Mouse (Mus musculus) hindbrain, embryonic 13.5 days (tissue): ENCODE data around the gene Plaur. TPM values are rescaled to one million over a fixed set of nuclear protein-coding genes. Genes with fewer than 3 reads are reported as not detected.

Experiments
- ATAC-seq: fragments of 200-750 bp; cut with Nextera tagmentation; 2 replicates; pipeline ENCODE4 v1.8.0; 2017; ENCODE audit warnings: moderate TSS enrichment; ENCODE audit not compliant: low FRiP score
- H3K27ac ChIP-seq: fragments of 300-500 bp; sonication (generic); 2 replicates; pipeline ENCODE4 v1.5.1; 2015; ENCODE audit warnings: inconsistent platforms, mild to moderate bottlenecking, moderate library complexity
- H3K27me3 ChIP-seq: fragments of 300-500 bp; sonication (generic); 2 replicates; pipeline ENCODE4 v1.6.1; 2015; ENCODE audit warnings: mild to moderate bottlenecking, inconsistent platforms
- H3K36me3 ChIP-seq: fragments of 300-500 bp; sonication (generic); 2 replicates; pipeline ENCODE4 v1.6.1; 2015; ENCODE audit warnings: mild to moderate bottlenecking, inconsistent platforms
- H3K4me1 ChIP-seq: fragments of 300-500 bp; sonication (generic); replicated peaks from 2 replicates; pipeline ENCODE4 v1.6.1; 2015; ENCODE audit warnings: inconsistent platforms
- H3K4me2 ChIP-seq: fragments of 300-500 bp; sonication (generic); 2 replicates; pipeline ENCODE4 v1.6.1; 2015; ENCODE audit warnings: inconsistent platforms, mild to moderate bottlenecking, moderate library complexity
- H3K4me3 ChIP-seq: fragments of 300-500 bp; sonication (generic); 2 replicates; pipeline ENCODE4 v1.5.1; 2015; ENCODE audit warnings: mild to moderate bottlenecking, inconsistent platforms
- H3K9ac ChIP-seq: fragments of 300-500 bp; sonication (generic); 2 replicates; pipeline ENCODE4 v1.6.1; 2015; ENCODE audit warnings: mild to moderate bottlenecking, inconsistent platforms
- H3K9me3 ChIP-seq: fragments of 300-500 bp; sonication (generic); 2 replicates; pipeline ENCODE4 v1.6.1; 2016; ENCODE audit warnings: inconsistent platforms
- WGBS: fragments of 180-500 bp; shearing (Covaris S2); methylation state at CpG from one replicate; pipeline ENCODE4 v1.1.7; 2015; 5-methylcytosine and 5-hydroxymethylcytosine counted together
- polyA plus RNA-seq: library from polyadenylated mRNA; unstranded; fragments of >200 nt; fragmentation: Nextera tagmentation; extraction: Ambion mirVana; gene quantifications from 2 replicates; pipeline ENCODE4 v1.2.1, GENCODE M21; 2015

Plaur gene
- polyA plus RNA-seq, 1 experiment from 2014 or later = 1.6 TPM

DNA sequence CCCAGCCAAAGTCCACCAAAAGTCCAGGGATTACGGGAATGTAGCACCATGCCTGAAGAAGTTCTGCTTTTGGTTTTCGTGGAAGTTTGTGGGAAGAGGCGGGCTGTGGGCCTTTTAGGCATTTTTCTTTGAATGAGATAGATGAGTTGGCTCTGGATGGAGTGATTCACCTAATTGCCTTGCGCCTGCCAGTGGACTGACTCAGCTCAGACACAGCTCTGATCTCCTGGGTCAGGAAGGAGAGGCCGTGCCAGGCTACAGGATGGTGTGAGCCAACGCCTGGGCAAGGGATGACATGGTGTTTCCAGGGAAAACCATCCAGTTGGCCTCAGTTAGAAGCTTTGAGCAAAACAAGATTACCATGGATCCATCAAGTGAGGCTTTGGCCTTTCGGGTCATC, 8.1 kb downstream of the Plaur start:
- H3K9ac ChIP-seq = no peak overlapping the region
- ATAC-seq = no peak
- WGBS = 96% methylated on average over 7 of the region's 7 CpGs
- no peak overlapping the region for H3K27ac ChIP-seq
- peaks cover 11% of the 10 kb centered on the region; the same call in 1 of the 2 replicates for H3K4me1 ChIP-seq
- H3K27me3 ChIP-seq = no peaks in the 10 kb centered on the region
- H3K4me2 ChIP-seq = no peak overlapping the region
- no peak overlapping the region for H3K4me3 ChIP-seq
- no peaks in the 10 kb centered on the region for H3K36me3 ChIP-seq
- H3K9me3 ChIP-seq = no peaks in the 10 kb centered on the region

DNA sequence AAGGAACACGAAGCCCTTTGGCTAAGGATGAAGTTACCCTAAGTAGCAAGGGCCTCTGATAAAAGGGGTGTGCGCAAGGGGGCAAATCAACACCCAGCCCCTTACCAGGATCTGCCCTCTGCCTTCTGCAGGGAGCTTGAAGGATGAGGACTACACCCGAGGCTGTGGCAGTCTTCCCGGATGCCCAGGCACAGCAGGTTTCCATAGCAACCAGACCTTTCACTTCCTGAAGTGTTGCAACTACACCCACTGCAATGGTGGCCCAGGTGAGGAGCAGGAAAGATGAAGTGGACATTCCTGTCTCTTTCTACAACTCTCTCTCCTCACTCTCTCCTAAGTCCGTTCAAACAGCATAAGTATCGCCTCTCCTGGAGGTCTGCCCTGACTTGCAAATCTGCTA, 10.2 kb downstream of the Plaur start:
- H3K4me3 ChIP-seq = no peak overlapping the region
- no peaks in the 10 kb centered on the region for H3K36me3 ChIP-seq
- no peaks in the 10 kb centered on the region for H3K9me3 ChIP-seq
- H3K27me3 ChIP-seq = no peaks in the 10 kb centered on the region
- H3K27ac ChIP-seq = no peak overlapping the region
- ATAC-seq = no peak
- peaks cover 11% of the 10 kb centered on the region; the same call in 1 of the 2 replicates for H3K4me1 ChIP-seq
- no peak overlapping the region for H3K9ac ChIP-seq
- H3K4me2 ChIP-seq = no peak overlapping the region
- 74% methylated on average over 6 of the region's 6 CpGs for WGBS

DNA sequence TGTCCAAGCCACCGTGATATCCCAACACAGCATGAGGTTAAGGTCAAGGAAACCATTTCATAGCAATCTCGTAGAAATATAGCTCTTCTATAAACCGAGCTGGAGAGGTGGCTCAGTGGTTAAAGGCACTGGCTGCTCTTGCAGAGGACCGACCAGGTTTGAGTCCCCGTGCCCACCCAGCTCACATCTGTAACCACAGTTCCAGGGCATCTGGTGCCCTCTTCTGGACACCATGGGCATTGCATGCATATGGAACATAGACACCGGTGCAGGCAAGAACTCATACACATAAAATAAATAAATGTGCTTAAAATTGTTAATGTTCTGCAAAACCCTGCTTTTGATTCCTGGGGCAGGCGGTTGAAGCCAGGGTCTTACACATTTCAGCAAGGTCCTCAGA, 10.7 kb downstream of the Plaur start:
- Histone ChIP-seq H3K9me3 (no peaks in the 10 kb centered on the region), H3K4me1 (peaks cover 11% of the 10 kb centered on the region; the same call in 1 of the 2 replicates), H3K9ac (no peak overlapping the region), H3K27me3 (no peaks in the 10 kb centered on the region), H3K4me3 (no peak overlapping the region), H3K36me3 (no peaks in the 10 kb centered on the region), H3K27ac (no peak overlapping the region), H3K4me2 (no peak overlapping the region)
- WGBS = 73% methylated on average over 7 of the region's 7 CpGs
- no peak for ATAC-seq

DNA sequence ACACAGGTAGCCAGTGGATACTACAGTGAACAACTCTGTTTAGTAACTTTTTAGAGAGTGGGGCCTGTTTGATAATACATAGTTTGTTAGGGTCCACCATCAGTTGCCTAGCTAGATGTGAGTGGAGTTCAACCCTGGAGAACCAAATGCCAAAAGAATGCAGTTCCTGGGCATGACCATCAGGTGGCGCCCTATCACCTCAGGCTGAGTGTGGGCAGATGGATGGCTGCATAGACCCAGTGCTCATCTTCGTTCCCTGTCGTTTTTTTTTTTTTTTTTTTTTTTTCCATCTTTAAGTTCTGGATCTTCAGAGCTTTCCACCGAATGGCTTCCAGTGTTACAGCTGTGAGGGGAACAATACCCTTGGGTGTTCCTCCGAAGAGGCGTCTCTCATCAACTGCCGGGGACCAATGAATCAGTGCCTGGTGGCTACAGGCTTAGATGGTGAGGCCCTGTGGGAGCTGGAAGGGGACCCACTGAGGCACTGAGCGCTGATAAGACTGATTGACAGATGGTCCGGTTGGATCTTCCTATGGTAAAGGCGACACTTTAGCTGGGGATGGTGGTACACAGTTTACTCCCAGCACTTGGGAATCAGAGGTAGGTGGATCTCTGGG, 11.7 kb downstream of the Plaur start:
- H3K4me2 ChIP-seq = no peak overlapping the region
- peaks cover 12% of the 10 kb centered on the region for H3K4me1 ChIP-seq
- no peak overlapping the region for H3K9ac ChIP-seq
- WGBS = 37% methylated on average over 10 of the region's 10 CpGs
- H3K4me3 ChIP-seq = no peak overlapping the region
- H3K27ac ChIP-seq = no peak overlapping the region
- no peaks in the 10 kb centered on the region for H3K9me3 ChIP-seq
- no peaks in the 10 kb centered on the region for H3K27me3 ChIP-seq
- no peaks in the 10 kb centered on the region for H3K36me3 ChIP-seq
- ATAC-seq = 0 out of 2 replicates have a peak, but pooled peaks have one; percentile 11

DNA sequence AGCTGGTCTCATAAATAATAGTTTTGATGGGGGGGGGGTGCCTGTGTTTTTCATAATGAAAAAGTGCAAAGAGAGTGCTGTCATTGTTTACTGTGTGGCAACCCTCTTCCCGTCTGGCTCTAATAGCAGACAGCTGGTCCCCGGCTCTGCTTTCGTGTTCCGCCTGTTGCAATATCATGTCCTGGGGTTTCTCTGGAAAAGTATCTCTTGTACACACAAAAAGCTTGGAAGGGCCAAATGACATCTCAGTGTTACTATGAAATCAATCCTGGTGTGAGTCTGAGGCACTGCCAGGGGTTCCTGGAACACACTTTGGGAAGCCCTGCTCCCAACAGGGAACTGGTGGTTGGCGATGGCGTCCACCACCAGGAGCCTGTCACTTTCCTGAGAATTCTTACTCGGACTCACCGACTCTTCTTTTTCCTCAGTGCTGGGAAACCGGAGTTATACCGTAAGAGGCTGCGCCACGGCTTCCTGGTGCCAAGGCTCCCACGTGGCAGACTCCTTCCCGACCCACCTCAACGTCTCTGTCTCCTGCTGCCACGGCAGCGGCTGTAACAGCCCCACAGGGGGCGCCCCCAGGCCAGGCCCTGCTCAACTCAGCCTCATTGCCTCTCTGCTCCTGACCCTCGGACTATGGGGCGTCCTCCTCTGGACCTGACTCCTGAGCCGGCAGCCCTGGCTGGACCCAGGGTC, 12.7 kb downstream of the Plaur start:
- H3K27ac ChIP-seq = no peak overlapping the region; the same call in 1 of the 2 replicates
- no peaks in the 10 kb centered on the region for H3K36me3 ChIP-seq
- H3K27me3 ChIP-seq = no peaks in the 10 kb centered on the region
- ATAC-seq = no peak
- 0 out of 2 replicates have a peak overlapping the region, but pooled peaks have one; percentile 17 for H3K4me2 ChIP-seq
- H3K4me1 ChIP-seq = peaks cover 21% of the 10 kb centered on the region
- H3K9ac ChIP-seq = no peak overlapping the region
- WGBS = 33% methylated on average over 21 of the region's 21 CpGs
- H3K9me3 ChIP-seq = no peaks in the 10 kb centered on the region
- no peak overlapping the region for H3K4me3 ChIP-seq

DNA sequence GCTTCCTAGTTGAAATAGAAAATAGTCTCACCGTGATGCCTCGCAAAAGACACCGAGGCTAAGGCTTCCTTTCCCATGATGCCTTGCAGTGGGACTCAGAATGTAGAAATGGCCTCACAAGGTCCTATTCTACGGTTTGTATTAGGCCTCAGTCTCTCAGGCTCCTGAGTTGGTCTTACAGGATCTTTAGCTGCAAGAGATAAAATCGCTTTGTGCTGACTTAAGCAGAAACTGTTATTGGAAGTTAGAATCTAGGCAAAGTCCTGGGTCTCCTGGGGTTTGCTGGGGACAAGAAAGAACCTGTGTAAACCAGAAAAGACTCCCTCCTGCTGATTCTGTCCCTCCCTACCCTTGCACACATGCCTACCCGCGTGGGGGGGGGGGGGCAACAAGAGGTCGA, 14.1 kb downstream of the Plaur start:
- no peak overlapping the region for H3K9ac ChIP-seq
- no peak overlapping the region for H3K27ac ChIP-seq
- no peak overlapping the region for H3K4me3 ChIP-seq
- no peak overlapping the region for H3K4me2 ChIP-seq
- no peaks in the 10 kb centered on the region for H3K27me3 ChIP-seq
- no peaks in the 10 kb centered on the region for H3K9me3 ChIP-seq
- H3K36me3 ChIP-seq = no peaks in the 10 kb centered on the region
- 80% methylated on average over 8 of the region's 8 CpGs for WGBS
- H3K4me1 ChIP-seq = peaks cover 35% of the 10 kb centered on the region
- ATAC-seq = no peak

DNA sequence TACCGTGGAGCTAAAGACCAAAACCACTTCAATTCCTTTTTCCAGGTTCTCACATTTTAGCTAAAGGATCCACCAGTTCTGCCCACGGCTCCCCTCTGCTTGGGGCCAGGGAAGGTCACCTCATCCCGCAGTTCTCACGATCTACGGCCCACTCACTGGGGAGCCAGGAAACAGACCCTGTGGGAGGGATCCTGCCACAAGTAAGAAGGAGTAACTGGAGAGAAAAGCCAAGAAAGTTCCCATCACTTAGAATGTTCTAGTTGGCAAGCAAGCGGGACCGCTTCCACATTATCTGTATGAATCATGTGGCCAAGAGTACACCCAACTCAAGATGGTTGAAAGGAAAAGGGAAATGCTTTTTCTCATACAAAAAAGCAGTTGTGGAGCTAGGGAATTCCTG, 14.6 kb downstream of the Plaur start:
- 86% methylated on average over 7 of the region's 7 CpGs for WGBS
- H3K36me3 ChIP-seq = no peaks in the 10 kb centered on the region
- no peak overlapping the region for H3K4me3 ChIP-seq
- no peak overlapping the region for H3K27ac ChIP-seq
- ATAC-seq = no peak
- H3K27me3 ChIP-seq = no peaks in the 10 kb centered on the region
- no peak overlapping the region for H3K9ac ChIP-seq
- H3K4me1 ChIP-seq = peaks cover 36% of the 10 kb centered on the region
- H3K4me2 ChIP-seq = no peak overlapping the region
- H3K9me3 ChIP-seq = no peaks in the 10 kb centered on the region

DNA sequence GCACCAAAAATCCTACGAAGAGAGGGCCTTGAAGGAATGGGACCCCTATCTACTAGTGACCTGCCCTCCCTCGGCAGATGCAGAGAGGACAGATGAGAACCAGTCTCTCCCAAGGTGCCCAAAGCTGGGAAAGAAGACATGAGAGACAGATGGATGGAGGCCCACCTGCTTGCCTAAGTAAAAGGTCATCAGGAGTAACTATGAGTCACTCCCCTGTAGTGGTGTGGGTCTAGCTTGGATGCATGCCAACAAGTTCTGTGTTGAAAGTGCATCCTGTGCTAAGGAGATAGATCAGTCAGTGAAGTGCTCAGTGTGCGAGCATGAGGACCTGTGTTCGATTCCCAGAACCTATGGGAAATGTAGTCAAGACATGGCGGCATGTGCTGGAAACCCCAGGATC, 16.6 kb downstream of the Plaur start:
- Histone ChIP-seq H3K4me1 (peaks cover 49% of the 10 kb centered on the region), H3K27ac (no peak overlapping the region), H3K27me3 (no peaks in the 10 kb centered on the region), H3K4me2 (no peak overlapping the region), H3K4me3 (no peak overlapping the region), H3K36me3 (no peaks in the 10 kb centered on the region), H3K9me3 (no peaks in the 10 kb centered on the region), H3K9ac (no peak overlapping the region)
- WGBS = 90% methylated on average over 5 of the region's 5 CpGs
- no peak for ATAC-seq

DNA sequence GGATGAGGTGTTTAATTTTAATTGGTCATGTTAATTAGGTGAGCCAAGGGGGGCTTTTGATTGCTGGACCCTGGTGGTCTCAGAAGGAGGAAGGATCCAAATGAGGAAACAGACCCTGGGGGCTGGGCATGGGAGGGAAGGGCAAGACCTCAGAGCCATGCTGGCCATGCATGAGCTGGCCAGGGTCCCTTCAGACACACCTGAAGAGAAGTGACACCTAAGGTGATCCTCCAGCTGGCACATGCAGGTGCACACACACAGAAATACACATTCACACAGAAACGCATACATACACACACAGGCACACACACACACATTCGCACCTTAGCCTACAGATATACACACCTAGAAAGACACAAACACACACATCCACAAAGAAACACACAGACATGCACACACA, 17.4 kb downstream of the Plaur start:
- ATAC-seq = no peak
- Histone ChIP-seq H3K4me1 (peaks cover 51% of the 10 kb centered on the region), H3K9me3 (no peaks in the 10 kb centered on the region), H3K4me3 (peak overlapping the region; percentile 80; the same call in 1 of the 2 replicates), H3K36me3 (no peaks in the 10 kb centered on the region), H3K9ac (peak overlapping the region; percentile 96), H3K27ac (no peak overlapping the region), H3K4me2 (peak overlapping the region; percentile 75), H3K27me3 (no peaks in the 10 kb centered on the region)
- 100% methylated on average over 2 of the region's 2 CpGs for WGBS

DNA sequence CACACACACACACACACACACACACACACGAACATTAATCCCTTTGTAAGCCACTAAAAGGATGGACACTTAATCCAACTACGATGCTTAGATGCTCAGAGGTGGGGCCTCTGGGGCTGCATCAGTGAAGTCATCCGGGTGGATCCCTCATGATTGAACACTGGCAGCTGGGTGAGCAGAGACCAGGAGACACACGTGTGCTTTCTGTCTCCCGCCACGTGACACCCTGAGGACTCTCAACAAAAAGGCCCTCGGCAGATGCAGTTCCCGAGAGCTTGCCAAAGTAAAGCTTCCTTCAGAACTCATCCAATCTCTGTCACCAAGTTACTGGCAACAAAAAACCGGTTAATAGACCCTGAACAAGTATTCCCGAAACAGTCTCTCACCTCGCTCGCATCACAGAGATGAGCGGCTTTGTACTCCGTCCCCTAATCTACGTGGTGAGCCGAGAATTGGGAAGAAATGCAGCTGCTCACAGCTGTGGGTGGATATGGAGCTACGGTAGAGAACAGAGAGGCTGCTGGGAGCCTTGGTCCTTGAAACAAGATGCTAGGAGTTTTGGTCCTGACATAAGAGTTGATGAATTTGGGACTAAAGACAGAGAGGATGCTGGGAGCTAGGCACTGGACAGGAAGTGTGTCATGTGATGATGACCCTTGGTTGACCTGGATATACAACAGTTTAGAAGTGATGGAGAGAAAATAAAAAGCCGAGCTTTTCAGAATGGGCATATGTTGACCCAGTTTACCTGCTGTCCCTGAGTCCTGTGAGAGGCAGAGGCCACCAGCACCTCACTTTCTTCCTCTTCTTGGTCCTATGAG, 18.0 kb downstream of the Plaur start:
- H3K9me3 ChIP-seq = no peaks in the 10 kb centered on the region
- no peaks in the 10 kb centered on the region for H3K27me3 ChIP-seq
- H3K27ac ChIP-seq = 0 out of 2 replicates have a peak overlapping the region, but pooled peaks have one; percentile 23
- peak overlapping the region; percentile 96 for H3K9ac ChIP-seq
- peaks cover 52% of the 10 kb centered on the region for H3K4me1 ChIP-seq
- H3K36me3 ChIP-seq = no peaks in the 10 kb centered on the region
- no peak for ATAC-seq
- 57% methylated on average over 18 of the region's 18 CpGs for WGBS
- peak overlapping the region; percentile 75 for H3K4me2 ChIP-seq
- H3K4me3 ChIP-seq = peak overlapping the region; percentile 80

DNA sequence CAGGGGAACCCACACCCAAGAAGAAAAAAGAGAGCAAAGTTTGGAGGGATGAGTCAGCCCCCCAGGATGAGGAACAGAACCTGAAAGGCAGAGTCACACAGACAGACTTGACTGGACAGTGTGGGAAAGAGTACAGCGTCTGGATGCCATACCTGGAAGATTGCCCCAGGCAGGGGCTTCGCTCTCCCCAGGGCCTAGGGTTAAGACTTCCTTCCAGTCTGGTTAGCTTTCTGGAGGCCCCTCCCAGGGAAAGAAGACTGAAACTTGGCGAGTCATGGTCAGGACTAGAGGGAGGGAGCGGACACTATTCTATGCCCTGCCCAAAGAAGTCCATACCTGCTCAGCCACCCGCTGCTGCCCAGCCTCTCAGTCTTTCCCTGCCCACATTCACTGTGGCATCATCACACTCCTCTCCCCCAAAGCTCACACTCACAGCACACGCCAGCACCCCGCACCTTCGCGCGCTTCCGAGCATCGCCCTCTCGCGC, 18.7 kb downstream of the Plaur start:
- WGBS = 11% methylated on average over 14 of the region's 14 CpGs
- peaks cover 59% of the 10 kb centered on the region for H3K4me1 ChIP-seq
- peak; percentile 57 for ATAC-seq
- peak overlapping the region; percentile 75 for H3K4me2 ChIP-seq
- H3K36me3 ChIP-seq = no peaks in the 10 kb centered on the region
- peak overlapping the region; percentile 96 for H3K9ac ChIP-seq
- peak overlapping the region; percentile 89 for H3K27ac ChIP-seq
- no peaks in the 10 kb centered on the region for H3K27me3 ChIP-seq
- H3K9me3 ChIP-seq = no peaks in the 10 kb centered on the region
- peak overlapping the region; percentile 80 for H3K4me3 ChIP-seq
